Mouse (Mus musculus) forebrain, embryonic 15.5 days (tissue): ENCODE results near the gene Krt23. TPM values are rescaled to one million over a fixed set of nuclear protein-coding genes. Genes with fewer than 3 reads are reported as not detected.

Experiments used
- ATAC-seq: fragments of 200-750 bp; cut with Nextera tagmentation; replicated peaks from 2 replicates; pipeline ENCODE4 v1.8.0; 2017; ENCODE audit warnings: mild to moderate bottlenecking, moderate TSS enrichment, moderate library complexity
- H3K27ac ChIP-seq: fragments of 300-500 bp; sonication (generic); replicated peaks from 2 replicates; pipeline ENCODE4 v1.5.1; 2015; ENCODE audit warnings: mild to moderate bottlenecking, inconsistent platforms
- H3K27me3 ChIP-seq: fragments of 300-500 bp; sonication (generic); 2 replicates; pipeline ENCODE4 v1.6.1; 2015; ENCODE audit warnings: inconsistent platforms
- H3K36me3 ChIP-seq: fragments of 300-500 bp; sonication (generic); 2 replicates; pipeline ENCODE4 v1.6.1; 2015; ENCODE audit warnings: mild to moderate bottlenecking, inconsistent platforms
- H3K4me1 ChIP-seq: fragments of 300-500 bp; sonication (generic); 2 replicates; pipeline ENCODE4 v1.6.1; 2015; ENCODE audit warnings: inconsistent platforms
- H3K4me2 ChIP-seq: fragments of 300-500 bp; sonication (generic); replicated peaks from 2 replicates; pipeline ENCODE4 v1.6.1; 2015; ENCODE audit warnings: mild to moderate bottlenecking, inconsistent platforms
- H3K4me3 ChIP-seq: fragments of 300-500 bp; sonication (generic); 2 replicates; pipeline ENCODE4 v1.5.1; 2015; ENCODE audit warnings: mild to moderate bottlenecking, inconsistent platforms
- H3K9ac ChIP-seq: fragments of 300-500 bp; sonication (generic); replicated peaks from 2 replicates; pipeline ENCODE4 v1.6.1; 2015; ENCODE audit warnings: mild to moderate bottlenecking, inconsistent platforms
- H3K9me3 ChIP-seq: fragments of 300-500 bp; sonication (generic); 2 replicates; pipeline ENCODE4 v1.6.1; 2016; ENCODE audit warnings: inconsistent platforms
- WGBS: fragments of 180-500 bp; shearing (Covaris S2); methylation state at CpG from one replicate; pipeline ENCODE4 v1.1.7; 2015; ENCODE audit warnings: mixed read lengths; 5-methylcytosine and 5-hydroxymethylcytosine counted together
- polyA plus RNA-seq: library from polyadenylated mRNA; unstranded; fragments of >200 nt; fragmentation: Nextera tagmentation; extraction: Ambion mirVana; gene quantifications from 2 replicates; pipeline ENCODE4 v1.2.1, GENCODE M21; 2015

Gene Krt23
- polyA plus RNA-seq, 1 experiment from 2014 or later, result 0.10 TPM

DNA sequence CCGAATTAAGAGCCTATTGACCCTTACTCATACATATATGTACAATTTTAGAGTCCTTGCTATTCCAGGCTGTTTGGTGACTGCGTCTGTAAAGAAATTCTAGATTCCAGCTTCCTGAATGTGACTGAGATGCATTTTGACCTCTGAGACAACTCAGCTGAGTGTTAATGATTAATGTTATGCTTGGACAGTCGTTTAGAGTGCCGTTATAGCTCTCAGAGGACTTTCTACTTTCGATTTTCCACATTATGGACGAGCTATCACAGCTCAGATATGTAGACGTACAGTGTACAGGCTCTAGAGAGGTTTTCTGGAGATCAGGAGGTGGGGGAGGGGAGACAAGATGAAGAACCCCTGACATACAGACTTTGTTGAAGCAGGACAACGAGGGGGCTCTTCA, 51.7 kb downstream of the Krt23 start:
- Histone ChIP-seq H3K9ac (no peak overlapping the region), H3K9me3 (no peaks in the 10 kb centered on the region), H3K4me3 (no peak overlapping the region), H3K4me1 (no peaks in the 10 kb centered on the region), H3K27me3 (no peaks in the 10 kb centered on the region), H3K4me2 (no peak overlapping the region), H3K36me3 (no peaks in the 10 kb centered on the region), H3K27ac (no peak overlapping the region)
- ATAC-seq, result no peak
- 78% methylated on average over 8 of the region's 8 CpGs for WGBS

DNA sequence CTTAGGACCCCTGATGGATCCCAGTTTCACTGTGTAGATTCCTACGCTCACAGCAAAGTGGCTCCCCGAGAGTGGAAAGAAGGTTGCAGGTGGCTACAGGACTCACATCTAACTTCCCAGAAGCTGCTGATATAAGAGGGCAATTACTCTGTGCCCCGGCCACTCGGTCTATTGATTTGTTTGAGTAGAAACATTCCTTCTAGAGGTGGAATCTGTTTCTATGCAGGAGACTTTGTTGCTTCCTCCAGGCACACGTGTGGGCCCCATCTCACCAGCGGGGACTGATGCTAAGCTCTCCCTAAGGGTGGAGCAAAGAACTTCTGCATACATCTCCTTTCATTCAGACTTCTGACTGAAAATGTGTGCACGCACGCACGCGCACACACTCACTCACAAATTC, 53.5 kb downstream of the Krt23 start:
- no peaks in the 10 kb centered on the region for H3K36me3 ChIP-seq
- no peaks in the 10 kb centered on the region for H3K27me3 ChIP-seq
- no peak overlapping the region for H3K9ac ChIP-seq
- ATAC-seq, result no peak
- no peak overlapping the region for H3K4me2 ChIP-seq
- 75% methylated on average over 10 of the region's 10 CpGs for WGBS
- no peaks in the 10 kb centered on the region for H3K4me1 ChIP-seq
- no peak overlapping the region for H3K4me3 ChIP-seq
- no peaks in the 10 kb centered on the region for H3K9me3 ChIP-seq
- no peak overlapping the region for H3K27ac ChIP-seq

DNA sequence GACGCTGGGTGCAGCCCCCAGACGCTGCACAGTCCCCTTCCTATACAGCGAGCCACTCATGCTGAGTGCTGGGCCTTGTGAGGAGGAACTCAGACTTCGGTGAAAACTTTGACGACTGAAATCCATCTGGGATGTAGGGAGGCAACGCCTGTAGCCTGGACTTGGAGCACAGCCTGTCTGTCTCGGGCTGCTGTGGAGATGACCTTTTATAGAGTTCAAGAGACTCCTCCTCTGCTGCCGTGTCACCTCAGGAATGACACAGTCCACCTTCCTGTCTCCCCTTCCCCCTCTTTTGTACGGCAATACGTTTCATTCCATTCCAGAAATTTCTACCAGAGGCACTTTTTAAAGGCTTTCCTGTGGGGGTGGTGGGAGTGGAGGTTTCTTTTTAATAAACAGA, 55.0 kb downstream of the Krt23 start, which contains the start of gene Krt20:
Gene Krt20 (minus strand): TSS at position 179 of the 400 bp plus-strand sequence.
- no peak within 1 kb of the TSS for H3K9ac ChIP-seq
- no peaks in the 10 kb centered on the region for H3K4me1 ChIP-seq
- H3K9me3 ChIP-seq, result no peaks in the 10 kb centered on the region
- no peak within 1 kb of the TSS for H3K4me3 ChIP-seq
- H3K27me3 ChIP-seq, result no peaks in the 10 kb centered on the region
- H3K36me3 ChIP-seq, result no peaks in the 10 kb centered on the region
- no peak within 1 kb of the TSS for H3K27ac ChIP-seq
- 64% methylated on average over 10 of the region's 10 CpGs for WGBS
- no peak for ATAC-seq
- no peak within 1 kb of the TSS for H3K4me2 ChIP-seq

DNA sequence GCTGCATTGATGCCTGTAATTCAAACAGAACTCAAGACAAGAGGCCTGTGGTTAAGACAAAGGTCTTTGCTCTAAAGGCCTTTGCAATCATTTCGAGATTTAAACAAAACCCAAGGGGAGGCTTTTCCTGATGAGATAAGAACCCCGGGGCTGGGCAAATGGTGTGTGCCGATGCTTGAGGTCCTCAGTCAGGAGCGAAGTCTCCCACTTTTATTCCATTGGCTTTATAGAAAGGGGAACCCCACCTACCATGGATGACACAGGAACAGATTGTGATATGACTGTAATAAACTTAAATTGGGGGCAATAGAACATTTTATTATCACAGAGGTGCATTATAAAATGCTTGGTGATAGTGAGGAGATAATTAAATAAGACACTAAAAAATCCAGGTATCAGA, 56.3 kb downstream of the Krt23 start:
- H3K9me3 ChIP-seq, result no peaks in the 10 kb centered on the region
- no peak overlapping the region for H3K4me2 ChIP-seq
- H3K4me1 ChIP-seq, result no peaks in the 10 kb centered on the region
- ATAC-seq, result no peak
- H3K27ac ChIP-seq, result no peak overlapping the region
- no peak overlapping the region for H3K9ac ChIP-seq
- 35% methylated on average over 4 of the region's 4 CpGs for WGBS
- no peaks in the 10 kb centered on the region for H3K36me3 ChIP-seq
- no peaks in the 10 kb centered on the region for H3K27me3 ChIP-seq
- no peak overlapping the region for H3K4me3 ChIP-seq

DNA sequence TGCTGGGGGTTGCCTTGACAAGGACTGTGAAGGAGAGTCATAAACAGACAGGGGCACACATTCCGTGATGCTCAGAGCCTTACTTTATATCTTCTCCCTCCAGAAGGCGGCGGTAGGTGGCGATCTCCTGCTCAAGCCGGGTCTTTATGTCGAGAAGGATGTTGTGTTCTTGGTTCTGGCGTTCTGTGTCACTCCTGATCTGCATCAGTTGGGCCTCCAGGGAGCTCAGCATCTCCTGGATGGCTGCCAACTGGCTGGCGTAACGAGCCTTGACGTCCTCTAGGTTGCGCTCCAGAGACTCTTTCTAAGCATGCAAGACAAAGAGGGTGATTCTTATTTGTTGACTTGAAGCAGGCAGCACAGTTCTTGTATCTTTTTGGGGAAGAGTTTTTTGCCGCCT, 62.3 kb downstream of the Krt23 start:
- Histone ChIP-seq H3K9me3 (no peaks in the 10 kb centered on the region), H3K27me3 (no peaks in the 10 kb centered on the region), H3K4me2 (no peak overlapping the region), H3K4me1 (no peaks in the 10 kb centered on the region), H3K9ac (no peak overlapping the region), H3K4me3 (no peak overlapping the region), H3K27ac (no peak overlapping the region), H3K36me3 (no peaks in the 10 kb centered on the region)
- ATAC-seq, result no peak
- WGBS, result 38% methylated on average over 12 of the region's 12 CpGs

Other genes with a start within 250 kb of the Krt23 start
- 2.3 and 3.3 TPM in 2 replicates for gene Krt222, start 249.1 kb downstream of the Krt23 start, polyA plus RNA-seq
- not detected in 2 replicates for gene Krt24, start 207.9 kb downstream of the Krt23 start, polyA plus RNA-seq
- 0.08 and 0.09 TPM in 2 replicates for gene Krt25, start 170.2 kb downstream of the Krt23 start, polyA plus RNA-seq
- not detected in 2 replicates for gene Krt26, start 155.2 kb downstream of the Krt23 start, polyA plus RNA-seq
- not detected in 2 replicates for gene Krt27, start 142.0 kb downstream of the Krt23 start, polyA plus RNA-seq
- gene Krt28, start 118.2 kb downstream of the Krt23 start, polyA plus RNA-seq, result 0.14 and 0.33 TPM in 2 replicates
- 31.6 and 36.1 TPM in 2 replicates for gene Krt10, start 103.8 kb downstream of the Krt23 start, polyA plus RNA-seq
- gene Krt12, start 70.9 kb downstream of the Krt23 start, polyA plus RNA-seq, result 0.22 and 0.23 TPM in 2 replicates
- gene Krt20, start 55.0 kb downstream of the Krt23 start, polyA plus RNA-seq, result not detected in 2 replicates
- not detected in 2 replicates for gene Krt39, start 28.2 kb upstream of the Krt23 start, polyA plus RNA-seq
- not detected in 2 replicates for gene Krt40, start 50.0 kb upstream of the Krt23 start, polyA plus RNA-seq
- gene Krtap3-3, start 57.7 kb upstream of the Krt23 start, polyA plus RNA-seq, result not detected in 2 replicates
- not detected in 2 replicates for gene Krtap3-2, start 63.7 kb upstream of the Krt23 start, polyA plus RNA-seq
- gene Gm11939, start 66.3 kb upstream of the Krt23 start, polyA plus RNA-seq, result not detected in 2 replicates
- gene Krtap3-1, start 73.5 kb upstream of the Krt23 start, polyA plus RNA-seq, result not detected in 2 replicates
- gene Krtap1-5, start 87.9 kb upstream of the Krt23 start, polyA plus RNA-seq, result not detected in 2 replicates
- not detected in 2 replicates for gene Krtap1-4, start 90.5 kb upstream of the Krt23 start, polyA plus RNA-seq
- gene Krtap1-3, start 98.2 kb upstream of the Krt23 start, polyA plus RNA-seq, result not detected in 2 replicates
- gene Krtap9-3, start 105.0 kb upstream of the Krt23 start, polyA plus RNA-seq, result not detected in 2 replicates
- not detected in 2 replicates for gene Gm11938, start 110.2 kb upstream of the Krt23 start, polyA plus RNA-seq
- gene Gm11937, start 117.1 kb upstream of the Krt23 start, polyA plus RNA-seq, result not detected in 2 replicates
- gene Krtap2-4, start 121.7 kb upstream of the Krt23 start, polyA plus RNA-seq, result not detected in 2 replicates
- gene Gm11562, start 127.3 kb upstream of the Krt23 start, polyA plus RNA-seq, result not detected in 2 replicates
- not detected in 2 replicates for gene Krtap4-1, start 135.1 kb upstream of the Krt23 start, polyA plus RNA-seq
- not detected in 2 replicates for gene Krtap4-2, start 141.9 kb upstream of the Krt23 start, polyA plus RNA-seq
- not detected in 2 replicates for gene Krtap4-7, start 151.0 kb upstream of the Krt23 start, polyA plus RNA-seq
- gene Gm11555, start 157.1 kb upstream of the Krt23 start, polyA plus RNA-seq, result not detected in 2 replicates
- not detected in 2 replicates for gene Gm11563, start 165.8 kb upstream of the Krt23 start, polyA plus RNA-seq
- not detected in 2 replicates for gene Krtap4-6, start 172.8 kb upstream of the Krt23 start, polyA plus RNA-seq
- gene Gm14190, start 197.6 kb upstream of the Krt23 start, polyA plus RNA-seq, result not detected in 2 replicates
- not detected in 2 replicates for gene Gm14180, start 241.2 kb upstream of the Krt23 start, polyA plus RNA-seq